13 mouse cellular contexts compared by ENCODE assay signal in the genomic region with DNA sequence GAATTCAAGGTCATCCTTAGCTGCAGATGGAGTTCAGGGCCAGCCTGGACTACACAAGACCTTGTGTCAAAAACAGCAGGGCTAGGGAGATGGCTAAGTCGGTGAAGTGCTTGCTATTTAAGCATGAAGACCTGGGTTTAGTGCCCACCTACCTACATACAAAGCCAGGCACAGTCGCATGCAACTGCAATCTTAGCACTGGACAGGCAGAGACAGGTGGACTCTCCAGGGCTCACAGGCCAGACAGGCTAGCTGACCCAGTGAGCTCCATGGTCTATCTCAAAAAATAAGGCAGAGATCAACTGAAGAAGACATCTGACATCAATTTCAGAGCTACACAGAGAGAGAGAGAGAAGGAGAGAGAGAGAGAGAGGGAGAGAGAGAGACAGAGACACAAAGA. TPM values are rescaled to one million over a fixed set of nuclear protein-coding genes. Genes with fewer than 3 reads are reported as not detected.
DNase-seq lines count a peak whose midpoint lies in the region; ATAC-seq and TF ChIP-seq lines count a peak whose summit lies in the region.
"Had no signal": no experiment of that assay in that cellular context is flagged by ENCODE, and none has a peak within 500 bp of the region (broad histone marks: within the 10 kb centered on the region; RNA-seq: fewer than 3 reads in every experiment).

No protein-coding gene starts in this region.

- no peak overlapping the region for H3K4me3 ChIP-seq in forebrain, embryonic 10.5 days
- H3K4me3 ChIP-seq in forebrain, embryonic 11.5 days (ENCODE audit: low read depth, low read length), result no peak overlapping the region
- H3K4me3 ChIP-seq in midbrain, embryonic 12.5 days, result 0 out of 2 replicates have a peak overlapping the region, but pooled peaks have one; percentile 8
- H3K4me3 ChIP-seq in midbrain, embryonic 10.5 days, result no peak overlapping the region
- no peak overlapping the region for H3K4me3 ChIP-seq in forebrain, postnatal 0 days (ENCODE audit: low read depth, low read length)
- no peak overlapping the region for H3K4me3 ChIP-seq in midbrain, embryonic 16.5 days (ENCODE audit: low read depth, low read length)

- no peak for TF ChIP-seq CTCF in forebrain, postnatal 0 days (IDR thresholded peaks at IDR 0.05; ENCODE audit: low read depth)

- no peaks in the 10 kb centered on the region for H3K9me3 ChIP-seq in forebrain, embryonic 10.5 days
- H3K9me3 ChIP-seq in forebrain, embryonic 11.5 days (ENCODE audit: control insufficient read depth, low read length), result no peaks in the 10 kb centered on the region
- no peaks in the 10 kb centered on the region for H3K9me3 ChIP-seq in midbrain, embryonic 12.5 days
- no peaks in the 10 kb centered on the region for H3K9me3 ChIP-seq in midbrain, embryonic 10.5 days (replicated peaks)
- H3K9me3 ChIP-seq in forebrain, postnatal 0 days (ENCODE audit: low read length), result no peaks in the 10 kb centered on the region
- H3K9me3 ChIP-seq in midbrain, embryonic 16.5 days (replicated peaks; ENCODE audit: control insufficient read depth, low read length, poor library complexity, severe bottlenecking), result no peaks in the 10 kb centered on the region

- no peaks in the 10 kb centered on the region for H3K27me3 ChIP-seq in forebrain, embryonic 10.5 days (ENCODE audit: poor library complexity, severe bottlenecking)
- H3K27me3 ChIP-seq in forebrain, embryonic 11.5 days (ENCODE audit: control insufficient read depth, insufficient read depth, low read length), result no peaks in the 10 kb centered on the region
- 0 out of 2 replicates have a peak, but pooled peaks cover 4% of the 10 kb centered on the region for H3K27me3 ChIP-seq in midbrain, embryonic 12.5 days
- H3K27me3 ChIP-seq in midbrain, embryonic 10.5 days (ENCODE audit: low read depth, poor library complexity, severe bottlenecking), result peaks cover 6% of the 10 kb centered on the region; the same call in 1 of the 2 replicates
- no peaks in the 10 kb centered on the region for H3K27me3 ChIP-seq in forebrain, postnatal 0 days (ENCODE audit: insufficient read depth, low read length)
- H3K27me3 ChIP-seq in midbrain, embryonic 16.5 days (ENCODE audit: control insufficient read depth, insufficient read depth, low read depth, low read length), result no peaks in the 10 kb centered on the region

- H3K27ac ChIP-seq in forebrain, embryonic 10.5 days, result peak overlapping the region; percentile 31; the same call in 1 of the 2 replicates
- no peak overlapping the region for H3K27ac ChIP-seq in forebrain, embryonic 11.5 days (ENCODE audit: low read depth, low read length)
- H3K27ac ChIP-seq in midbrain, embryonic 12.5 days (replicated peaks), result peak overlapping the region; percentile 83
- no peak overlapping the region for H3K27ac ChIP-seq in midbrain, embryonic 10.5 days (replicated peaks)
- H3K27ac ChIP-seq in forebrain, postnatal 0 days (ENCODE audit: low read depth, low read length), result no peak overlapping the region
- H3K27ac ChIP-seq in midbrain, embryonic 16.5 days (ENCODE audit: low read length), result peak overlapping the region; percentile 53; the same call in 1 of the 2 replicates

- WGBS in forebrain, embryonic 10.5 days, result 84% methylated on average over 2 of the region's 2 CpGs
- 87% methylated on average over 2 of the region's 2 CpGs for WGBS in forebrain, embryonic 11.5 days
- WGBS in midbrain, embryonic 12.5 days, result 89% methylated on average over 2 of the region's 2 CpGs
- 86% methylated on average over 2 of the region's 2 CpGs for WGBS in midbrain, embryonic 10.5 days
- WGBS in forebrain, postnatal 0 days, result 65% methylated on average over 2 of the region's 2 CpGs
- 86% methylated on average over 2 of the region's 2 CpGs for WGBS in midbrain, embryonic 16.5 days

- DNase-seq in forebrain, embryonic 10.5 days (ENCODE audit: extremely low spot score, low spot score), result no peak
- DNase-seq in forebrain, embryonic 11.5 days (ENCODE audit: low spot score), result no peak
- no peak for DNase-seq in midbrain, embryonic 10.5 days (ENCODE audit: low spot score)
- DNase-seq in forebrain, postnatal 0 days, result no peak
- no peak for DNase-seq in lung, postnatal 36 days
- DNase-seq in lung, postnatal 14 days, result no peak
- DNase-seq: B cell, adult 2 months; embryo, embryonic 11 days; thymus, postnatal 14 days had no signal

- H3K9ac ChIP-seq in forebrain, embryonic 11.5 days (ENCODE audit: low read length), result no peak overlapping the region
- H3K9ac ChIP-seq in midbrain, embryonic 12.5 days (replicated peaks), result peak overlapping the region; percentile 29
- H3K9ac ChIP-seq in forebrain, postnatal 0 days, result no peak overlapping the region
- H3K9ac ChIP-seq in midbrain, embryonic 16.5 days (ENCODE audit: low read depth, low read length), result peak overlapping the region; percentile 10; the same call in 1 of the 2 replicates
- H3K9ac ChIP-seq: lung, embryonic 14.5 days had no signal

- peaks cover 66% of the 10 kb centered on the region for H3K4me1 ChIP-seq in forebrain, embryonic 10.5 days
- peaks cover 16% of the 10 kb centered on the region for H3K4me1 ChIP-seq in forebrain, embryonic 11.5 days (replicated peaks; ENCODE audit: control insufficient read depth, insufficient read depth, low read length)
- peaks cover 59% of the 10 kb centered on the region for H3K4me1 ChIP-seq in midbrain, embryonic 12.5 days
- peaks cover 61% of the 10 kb centered on the region for H3K4me1 ChIP-seq in midbrain, embryonic 10.5 days
- peaks cover 29% of the 10 kb centered on the region for H3K4me1 ChIP-seq in forebrain, postnatal 0 days (ENCODE audit: insufficient read depth)
- peaks cover 51% of the 10 kb centered on the region for H3K4me1 ChIP-seq in midbrain, embryonic 16.5 days (ENCODE audit: control insufficient read depth, insufficient read depth, low read length)

- H3K36me3 ChIP-seq in forebrain, embryonic 10.5 days (replicated peaks), result peaks cover 6% of the 10 kb centered on the region
- no peaks in the 10 kb centered on the region for H3K36me3 ChIP-seq in forebrain, embryonic 11.5 days (ENCODE audit: control insufficient read depth, insufficient read depth, low read length)
- H3K36me3 ChIP-seq in midbrain, embryonic 12.5 days, result no peaks in the 10 kb centered on the region; the same call in 1 of the 2 replicates
- no peaks in the 10 kb centered on the region for H3K36me3 ChIP-seq in midbrain, embryonic 10.5 days
- H3K36me3 ChIP-seq in forebrain, postnatal 0 days (ENCODE audit: insufficient read depth), result no peaks in the 10 kb centered on the region
- H3K36me3 ChIP-seq in midbrain, embryonic 16.5 days (ENCODE audit: control insufficient read depth, insufficient read depth, low read length), result peaks cover 2% of the 10 kb centered on the region; the same call in 1 of the 2 replicates

- ATAC-seq in forebrain, embryonic 11.5 days (replicated peaks; ENCODE audit: low FRiP score), result no peak
- ATAC-seq in midbrain, embryonic 12.5 days (ENCODE audit: low FRiP score, low read depth), result no peak
- no peak for ATAC-seq in forebrain, postnatal 0 days
- no peak for ATAC-seq in midbrain, embryonic 16.5 days

- H3K4me2 ChIP-seq in forebrain, embryonic 11.5 days (ENCODE audit: low read depth, low read length, severe bottlenecking), result no peak overlapping the region
- peak overlapping the region; percentile 78 for H3K4me2 ChIP-seq in midbrain, embryonic 12.5 days (replicated peaks)
- H3K4me2 ChIP-seq in forebrain, postnatal 0 days (ENCODE audit: low read depth), result 0 out of 2 replicates have a peak overlapping the region, but pooled peaks have one; percentile 1
- peak overlapping the region; percentile 44 for H3K4me2 ChIP-seq in midbrain, embryonic 16.5 days (ENCODE audit: low read length)
- H3K4me2 ChIP-seq: lung, embryonic 14.5 days had no signal

RNA-seq across cellular contexts. Expression of gene Dixdc1, which starts 15.2 kb away (rescaled TPM):
- 22.2 and 23.0 TPM in 2 replicates for polyA plus RNA-seq in forebrain, embryonic 10.5 days (2016; fragmentation: Nextera tagmentation; extraction: Ambion mirVana)
- polyA plus RNA-seq in forebrain, embryonic 11.5 days (2014; fragmentation: Nextera tagmentation; extraction: Ambion mirVana), result 18.1 and 19.5 TPM in 2 replicates
- 28.5 and 32.0 TPM in 2 replicates for polyA plus RNA-seq in midbrain, embryonic 12.5 days (2016; fragmentation: Nextera tagmentation; extraction: Ambion mirVana)
- polyA plus RNA-seq in midbrain, embryonic 10.5 days (2016; fragmentation: Nextera tagmentation; extraction: Ambion mirVana), result 20.6 and 21.8 TPM in 2 replicates
- 54.3 and 59.9 TPM in 2 replicates for total RNA-seq in forebrain, postnatal 0 days (2014; rRNA removed)
- 17.1 and 26.8 TPM in 2 replicates for polyA plus RNA-seq in forebrain, postnatal 0 days (2015; fragmentation: Nextera tagmentation; extraction: Ambion mirVana)
- polyA plus RNA-seq in midbrain, embryonic 16.5 days (2015; fragmentation: Nextera tagmentation; extraction: Ambion mirVana), result 37.8 and 41.0 TPM in 2 replicates
- total RNA-seq: MEL had no signal

RNA-seq across cellular contexts. Expression of gene 2310030G06Rik, which starts 22.2 kb away (rescaled TPM):
- polyA plus RNA-seq in forebrain, embryonic 10.5 days (2016; fragmentation: Nextera tagmentation; extraction: Ambion mirVana), result 2.1 and 2.5 TPM in 2 replicates
- polyA plus RNA-seq in forebrain, embryonic 11.5 days (2014; fragmentation: Nextera tagmentation; extraction: Ambion mirVana), result 0.79 and 2.3 TPM in 2 replicates
- 0.42 and 0.56 TPM in 2 replicates for polyA plus RNA-seq in midbrain, embryonic 12.5 days (2016; fragmentation: Nextera tagmentation; extraction: Ambion mirVana)
- polyA plus RNA-seq in midbrain, embryonic 10.5 days (2016; fragmentation: Nextera tagmentation; extraction: Ambion mirVana), result 1.4 TPM in 2 replicates
- 1.7 and 2.0 TPM in 2 replicates for total RNA-seq in forebrain, postnatal 0 days (2014; rRNA removed)
- 3.2 and 3.8 TPM in 2 replicates for polyA plus RNA-seq in forebrain, postnatal 0 days (2015; fragmentation: Nextera tagmentation; extraction: Ambion mirVana)
- polyA plus RNA-seq in midbrain, embryonic 16.5 days (2015; fragmentation: Nextera tagmentation; extraction: Ambion mirVana), result 1.2 and 2.5 TPM in 2 replicates
- total RNA-seq: MEL had no signal

RNA-seq across cellular contexts. Expression of gene Cryab, which starts 27.0 kb away (rescaled TPM):
- 3.2 and 5.7 TPM in 2 replicates for polyA plus RNA-seq in forebrain, embryonic 10.5 days (2016; fragmentation: Nextera tagmentation; extraction: Ambion mirVana)
- 5.5 and 6.0 TPM in 2 replicates for polyA plus RNA-seq in forebrain, embryonic 11.5 days (2014; fragmentation: Nextera tagmentation; extraction: Ambion mirVana)
- polyA plus RNA-seq in midbrain, embryonic 12.5 days (2016; fragmentation: Nextera tagmentation; extraction: Ambion mirVana), result 6.0 and 7.5 TPM in 2 replicates
- 3.6 and 5.9 TPM in 2 replicates for polyA plus RNA-seq in midbrain, embryonic 10.5 days (2016; fragmentation: Nextera tagmentation; extraction: Ambion mirVana)
- total RNA-seq in forebrain, postnatal 0 days (2014; rRNA removed), result 8.8 and 11.5 TPM in 2 replicates
- polyA plus RNA-seq in forebrain, postnatal 0 days (2015; fragmentation: Nextera tagmentation; extraction: Ambion mirVana), result 29.9 and 31.2 TPM in 2 replicates
- 8.1 and 9.1 TPM in 2 replicates for polyA plus RNA-seq in midbrain, embryonic 16.5 days (2015; fragmentation: Nextera tagmentation; extraction: Ambion mirVana)
- total RNA-seq: MEL had no signal

RNA-seq across cellular contexts. Expression of gene Hspb2, which starts 28.0 kb away (rescaled TPM):
- polyA plus RNA-seq in forebrain, embryonic 10.5 days (2016; fragmentation: Nextera tagmentation; extraction: Ambion mirVana), result 0.69 and 1.1 TPM in 2 replicates
- 0.73 TPM in 1 of 2 replicates, not detected in the other for polyA plus RNA-seq in forebrain, embryonic 11.5 days (2014; fragmentation: Nextera tagmentation; extraction: Ambion mirVana)
- 0.48 TPM in 1 of 2 replicates, not detected in the other for polyA plus RNA-seq in midbrain, embryonic 12.5 days (2016; fragmentation: Nextera tagmentation; extraction: Ambion mirVana)
- 0.33 and 0.60 TPM in 2 replicates for polyA plus RNA-seq in midbrain, embryonic 10.5 days (2016; fragmentation: Nextera tagmentation; extraction: Ambion mirVana)
- 0.23 and 0.52 TPM in 2 replicates for total RNA-seq in forebrain, postnatal 0 days (2014; rRNA removed)
- 0.98 and 2.2 TPM in 2 replicates for polyA plus RNA-seq in forebrain, postnatal 0 days (2015; fragmentation: Nextera tagmentation; extraction: Ambion mirVana)
- polyA plus RNA-seq in midbrain, embryonic 16.5 days (2015; fragmentation: Nextera tagmentation; extraction: Ambion mirVana), result 0.84 and 0.91 TPM in 2 replicates
- total RNA-seq: MEL had no signal

RNA-seq across cellular contexts. Expression of gene Fdxacb1, which starts 43.9 kb away (rescaled TPM):
- 12.2 and 14.5 TPM in 2 replicates for polyA plus RNA-seq in forebrain, embryonic 10.5 days (2016; fragmentation: Nextera tagmentation; extraction: Ambion mirVana)
- 12.6 and 14.0 TPM in 2 replicates for polyA plus RNA-seq in forebrain, embryonic 11.5 days (2014; fragmentation: Nextera tagmentation; extraction: Ambion mirVana)
- polyA plus RNA-seq in midbrain, embryonic 12.5 days (2016; fragmentation: Nextera tagmentation; extraction: Ambion mirVana), result 11.7 and 12.5 TPM in 2 replicates
- 12.1 and 12.8 TPM in 2 replicates for polyA plus RNA-seq in midbrain, embryonic 10.5 days (2016; fragmentation: Nextera tagmentation; extraction: Ambion mirVana)
- 9.6 and 19.1 TPM in 2 replicates for total RNA-seq in forebrain, postnatal 0 days (2014; rRNA removed)
- 9.3 and 10.4 TPM in 2 replicates for polyA plus RNA-seq in forebrain, postnatal 0 days (2015; fragmentation: Nextera tagmentation; extraction: Ambion mirVana)
- polyA plus RNA-seq in midbrain, embryonic 16.5 days (2015; fragmentation: Nextera tagmentation; extraction: Ambion mirVana), result 10.7 and 11.7 TPM in 2 replicates

Comparison
In these comparisons a context has a peak if more than half of its experiments do, and no peak if none do; other contexts are left out.
1. H3K27ac ChIP-seq: peak in forebrain, embryonic 10.5 days (single experiment), midbrain, embryonic 12.5 days (single experiment) and midbrain, embryonic 16.5 days (single experiment); none in forebrain, embryonic 11.5 days (single experiment), midbrain, embryonic 10.5 days (single experiment) and forebrain, postnatal 0 days (single experiment).
2. H3K9ac ChIP-seq: peak in midbrain, embryonic 12.5 days (single experiment) and midbrain, embryonic 16.5 days (single experiment); none in forebrain, embryonic 11.5 days (single experiment) and forebrain, postnatal 0 days (single experiment).